Mouse (Mus musculus) ES-E14 (cell line): ENCODE measurements around the gene Grap2. TPM values are rescaled to one million over a fixed set of nuclear protein-coding genes. Genes with fewer than 3 reads are reported as not detected.

Experiments
- DNase-seq: peaks from one replicate; pipeline ENCODE4 v3.0.0-alpha.2; 2013; ENCODE audit warnings: low read depth, low spot score
- H3K27ac ChIP-seq: 2 replicates; pipeline ENCODE4 v1.5.1; 2012; ENCODE audit warnings: low read depth, mild to moderate bottlenecking, low read length, moderate library complexity, mixed read lengths; ENCODE audit not compliant: poor library complexity, insufficient read depth, severe bottlenecking
- H3K36me3 ChIP-seq: 2 replicates; pipeline ENCODE4 v1.6.1; 2012; ENCODE audit warnings: mild to moderate bottlenecking, low read length, moderate library complexity, mixed read lengths; ENCODE audit not compliant: control insufficient read depth, poor library complexity, insufficient read depth, severe bottlenecking
- H3K4me1 ChIP-seq, 2 experiments: fragments of 150-350 bp in 1 of 2; sonication (generic) in 1 of 2; 2 replicates each; pipeline ENCODE4 v1.6.1; 2012; ENCODE audit warnings: low read length in 2 of 2, mild to moderate bottlenecking in 1 of 2, mixed read lengths in 1 of 2; ENCODE audit not compliant: control insufficient read depth in 2 of 2, insufficient read depth in 2 of 2, poor library complexity in 1 of 2
- H3K4me3 ChIP-seq, 2 experiments: fragments of 150-350 bp in 1 of 2; sonication (generic) in 1 of 2; 2 replicates each; pipeline ENCODE4 v1.5.1; 2012; ENCODE audit warnings: low read length in 2 of 2, low read depth in 1 of 2, mild to moderate bottlenecking in 1 of 2, mixed read lengths in 1 of 2; ENCODE audit not compliant: insufficient read depth in 1 of 2, poor library complexity in 1 of 2, severe bottlenecking in 1 of 2
- H3K9ac ChIP-seq: 2 replicates; pipeline ENCODE4 v1.6.1; 2012; ENCODE audit warnings: low read depth, mild to moderate bottlenecking, low read length, mixed read lengths; ENCODE audit not compliant: poor library complexity, insufficient read depth, severe bottlenecking
- H3K9me3 ChIP-seq: fragments of 150-350 bp; sonication (generic); 2 replicates; pipeline ENCODE4 v1.6.1; 2012; ENCODE audit warnings: low read depth, mild to moderate bottlenecking, low read length; ENCODE audit not compliant: control insufficient read depth, insufficient read depth
- CHD2 ChIP-seq: IDR thresholded peaks from 2 replicates; pipeline ENCODE4 v1.6.1; 2014; ENCODE audit warnings: mild to moderate bottlenecking, low read depth, low read length, inconsistent platforms
- HCFC1 ChIP-seq: IDR thresholded peaks from 2 replicates; pipeline ENCODE4 v1.6.1; 2012; ENCODE audit warnings: low read length, inconsistent platforms, borderline replicate concordance; ENCODE audit not compliant: insufficient read depth
- MAFK ChIP-seq: IDR thresholded peaks from 2 replicates; pipeline ENCODE4 v1.6.1; 2014; ENCODE audit warnings: mild to moderate bottlenecking, low read depth, low read length, inconsistent platforms; ENCODE audit not compliant: insufficient read depth
- ZC3H11A ChIP-seq: IDR thresholded peaks from 2 replicates; pipeline ENCODE4 v1.6.1; 2012; ENCODE audit warnings: low read depth, mild to moderate bottlenecking, inconsistent platforms, low read length, borderline replicate concordance
- ZNF384 ChIP-seq: IDR thresholded peaks from 2 replicates; pipeline ENCODE4 v1.6.1; 2012; ENCODE audit warnings: low read depth, low read length, inconsistent platforms
- in situ Hi-C, 2 experiments: fragments of 600-800 bp; cut with MboI; formaldehyde crosslinking; loops; one replicate each; pipeline ENCODE4 v1.15.1; 2025; ENCODE audit warnings: low sequenced_read_pairs in 2 of 2, inconsistent platforms in 1 of 2; ENCODE audit not compliant: unreplicated experiment in 2 of 2
- total RNA-seq: library from RNA; depleted of rRNA; stranded (reverse); fragments of 300-350 nt; gene quantifications from 2 replicates; pipeline ENCODE4 v1.2.3, GENCODE M21; 2012

Gene Grap2
- total RNA-seq, 1 experiment, result 0.45 TPM

- Histone ChIP-seq H3K9me3 (no peaks in the 10 kb centered on the region), H3K9ac (no peak overlapping the region), H3K4me1 (no peaks in the 10 kb centered on the region), H3K36me3 (no peaks in the 10 kb centered on the region), H3K4me3 (no peak overlapping the region), H3K27ac (no peak overlapping the region)
- no peak for TF ChIP-seq ZNF384
- TF ChIP-seq CHD2, result no peak
- no peak for TF ChIP-seq MAFK
- no peak for TF ChIP-seq HCFC1
- no peak for TF ChIP-seq ZC3H11A
- in situ Hi-C loops, result no loop called here
- DNase-seq, result no peak
These were observed 92.0 kb downstream of the Grap2 start for GRCm38 (mm10) chr15:80664444-80664843.

DNA sequence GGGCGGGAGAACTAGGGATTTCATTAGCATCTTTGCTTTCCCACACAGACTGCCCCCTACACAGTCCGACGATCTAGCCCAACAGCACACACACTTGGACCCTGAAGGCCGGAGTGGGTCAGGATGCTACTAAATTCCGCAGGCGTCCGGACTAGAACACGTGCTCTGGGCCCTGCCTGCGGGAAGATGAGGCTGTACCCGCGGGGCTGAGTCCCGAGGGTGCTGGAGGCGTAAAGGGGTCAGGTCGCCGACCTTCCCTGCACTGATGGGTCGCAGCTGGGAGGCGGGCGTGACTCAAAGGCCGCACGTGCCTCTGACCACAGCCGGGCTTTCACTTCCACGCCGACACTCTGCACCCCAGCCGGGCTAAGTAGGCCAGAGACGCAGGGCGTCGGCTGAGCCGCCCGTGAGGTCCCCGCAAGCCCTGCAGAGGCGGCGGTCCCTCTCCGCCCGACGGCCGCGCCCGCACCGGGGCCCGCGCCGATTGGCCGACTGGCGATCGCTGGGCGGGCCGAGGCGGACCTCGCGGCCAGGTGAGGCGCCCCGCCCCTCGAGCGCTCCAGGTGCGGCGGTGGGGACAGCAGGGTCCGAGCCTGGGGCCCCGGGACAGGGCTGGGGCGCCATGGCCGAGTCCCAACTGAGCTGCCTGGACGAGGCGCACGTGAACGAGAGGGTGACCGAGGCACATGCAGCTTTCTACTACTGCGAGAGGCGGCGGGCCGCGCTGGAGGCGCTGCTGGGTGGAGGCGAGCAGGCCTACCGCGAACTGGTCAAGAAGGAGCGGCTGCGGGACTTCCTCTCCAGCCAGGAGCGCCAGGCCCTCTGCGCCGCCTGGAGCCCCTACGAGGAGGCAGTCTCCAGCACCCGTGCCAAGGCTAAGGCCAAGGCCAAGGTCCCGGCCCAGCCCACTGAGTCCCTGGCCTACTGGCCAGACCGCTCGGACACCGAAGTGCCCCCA, 99.2 kb downstream of the Grap2 start, which contains the start of gene Fam83f:
Fam83f (plus strand) TSS at position 553 of the 958 bp plus-strand sequence.
- Histone ChIP-seq H3K36me3 (no peaks in the 10 kb centered on the region), H3K9ac (peak within 1 kb of the TSS; percentile 28; the same call in 1 of the 2 replicates), H3K9me3 (no peaks in the 10 kb centered on the region), H3K4me1 (no peaks in the 10 kb centered on the region; a peak in 1 of 4 replicates), H3K27ac (no peak within 1 kb of the TSS), H3K4me3 (peak within 1 kb of the TSS; percentile 62 to 63)
- no peak for DNase-seq
- in situ Hi-C loops, result no loop called here
- no peak for TF ChIP-seq HCFC1
- TF ChIP-seq CHD2, result no peak
- TF ChIP-seq MAFK, result no peak
- TF ChIP-seq ZNF384, result no peak
- no peak for TF ChIP-seq ZC3H11A

DNA sequence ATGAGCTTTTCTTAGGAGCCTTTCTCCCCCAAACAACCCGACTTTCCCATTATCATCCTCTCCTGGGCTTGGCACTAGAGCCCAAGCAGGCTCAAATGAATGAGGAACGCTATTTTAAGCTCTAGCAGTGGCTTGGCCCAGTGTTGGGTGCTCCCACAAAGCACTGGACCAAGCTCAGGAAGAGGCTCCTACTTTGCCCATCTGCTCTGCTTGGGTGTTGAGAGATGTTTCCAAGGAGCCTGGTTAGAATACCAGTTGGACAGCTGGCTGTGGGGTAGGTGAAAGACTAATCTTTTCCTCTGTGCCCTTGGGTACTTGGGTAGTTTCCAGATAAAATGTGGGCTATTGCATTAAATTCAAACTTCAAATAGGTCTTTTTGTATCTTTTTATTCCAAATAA, 100.4 kb downstream of the Grap2 start:
- in situ Hi-C loops, result no loop called here
- H3K9ac ChIP-seq, result no peak overlapping the region
- H3K4me1 ChIP-seq, result no peaks in the 10 kb centered on the region; a peak in 1 of 4 replicates
- DNase-seq, result no peak
- H3K36me3 ChIP-seq, result no peaks in the 10 kb centered on the region
- no peak overlapping the region for H3K4me3 ChIP-seq
- H3K27ac ChIP-seq, result no peak overlapping the region
- no peaks in the 10 kb centered on the region for H3K9me3 ChIP-seq
- no peak for TF ChIP-seq ZNF384
- TF ChIP-seq CHD2, result no peak
- TF ChIP-seq ZC3H11A, result no peak
- no peak for TF ChIP-seq MAFK
- no peak for TF ChIP-seq HCFC1

- DNase-seq, result no peak
- TF ChIP-seq MAFK, result no peak
- TF ChIP-seq CHD2, result no peak
- TF ChIP-seq ZNF384, result no peak
- no peak for TF ChIP-seq HCFC1
- TF ChIP-seq ZC3H11A, result no peak
- Histone ChIP-seq H3K27ac (no peak overlapping the region), H3K9ac (no peak overlapping the region), H3K4me1 (no peaks in the 10 kb centered on the region; a peak in 1 of 4 replicates), H3K4me3 (no peak overlapping the region), H3K36me3 (no peaks in the 10 kb centered on the region), H3K9me3 (no peaks in the 10 kb centered on the region)
- in situ Hi-C loops, result no loop called here
These were observed 101.1 kb downstream of the Grap2 start for GRCm38 (mm10) chr15:80673337-80674095.
